Mouse (Mus musculus) CH12F3 (cell line): Measurements from ENCODE around the gene Frmpd3.

ENCODE experiments used
- in situ Hi-C: fragments of 300-500 bp; cut with MboI; formaldehyde crosslinking; loops from 2 replicates; pipeline ENCODE4 v1.14.3; 2020; ENCODE audit warnings: low sequenced_read_pairs

Gene Frmpd3

GRCm38 (mm10) chrX:140450071-140450470 lies 108.0 kb downstream of the Frmpd3 start:
- in situ Hi-C loops, result no loop called here

GRCm38 (mm10) chrX:140456279-140456731 lies 114.2 kb downstream of the Frmpd3 start, which contains the start of gene Prps1:
Gene Prps1 (plus strand): TSS chrX:140456613.
- in situ Hi-C loops, result no loop called here

- in situ Hi-C loops, result no loop called here
Measured at GRCm38 (mm10) chrX:140456751-140457491, 114.9 kb downstream of the Frmpd3 start.

- in situ Hi-C loops, result no loop called here
Measured at GRCm38 (mm10) chrX:140457502-140457901, 115.4 kb downstream of the Frmpd3 start.

GRCm38 (mm10) chrX:140478231-140478630 lies 136.2 kb downstream of the Frmpd3 start:
- in situ Hi-C loops, result loop anchor here (10.0 to 25.0 kb wide), 2 partner anchors 127 to 234 kb away; partner anchors contain the start of gene Tsc22d3

- in situ Hi-C loops, result loop anchor here (10.0 to 25.0 kb wide), 2 partner anchors 126 to 233 kb away; partner anchors contain the start of gene Tsc22d3
Measured at GRCm38 (mm10) chrX:140479171-140479570, 137.1 kb downstream of the Frmpd3 start.
